Comparison of ENCODE assay signal across 24 mouse cellular contexts in the genomic region with DNA sequence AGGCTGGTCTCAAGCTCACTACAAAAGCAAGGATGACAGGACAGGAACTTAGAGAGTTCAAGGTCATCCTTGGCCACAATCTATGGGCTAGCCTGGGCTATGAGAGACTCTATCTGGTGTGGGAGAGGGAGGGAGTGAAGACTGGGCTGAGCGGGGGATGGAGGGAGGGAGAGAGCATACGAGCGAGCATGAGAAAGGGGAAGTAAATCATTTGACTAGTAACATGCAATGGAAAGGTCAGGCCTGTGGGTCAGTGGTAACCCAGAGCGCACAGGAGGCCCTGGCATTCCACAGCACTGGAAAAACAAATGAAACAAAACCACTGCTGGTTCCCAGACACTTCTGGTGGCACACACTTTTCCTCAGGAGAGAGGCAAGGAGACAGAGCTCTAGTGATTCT. TPM values are rescaled to one million over a fixed set of nuclear protein-coding genes. Genes with fewer than 3 reads are reported as not detected.
DNase-seq lines count a peak whose midpoint lies in the region; ATAC-seq and TF ChIP-seq lines count a peak whose summit lies in the region.
"Had no signal": no experiment of that assay in that cellular context is flagged by ENCODE, and none has a peak within 500 bp of the region (broad histone marks: within the 10 kb centered on the region; RNA-seq: fewer than 3 reads in every experiment).

No protein-coding gene starts in this region.

- peaks cover 65% of the 10 kb centered on the region for H3K36me3 ChIP-seq in G1E (replicated peaks)
- H3K36me3 ChIP-seq: embryonic facial prominence, embryonic 15.5 days had no signal

- H3K4me1 ChIP-seq in G1E (ENCODE audit: insufficient read depth, low read depth, low read length) = peaks cover 10% of the 10 kb centered on the region
- H3K4me1 ChIP-seq: embryonic facial prominence, embryonic 15.5 days; heart, embryonic 13.5 days had no signal

- no peaks in the 10 kb centered on the region for H3K27me3 ChIP-seq in G1E (ENCODE audit: insufficient read depth, low read length)
- H3K27me3 ChIP-seq: embryonic facial prominence, embryonic 15.5 days; heart, embryonic 13.5 days had no signal

- H3K4me3 ChIP-seq in G1E (ENCODE audit: low read depth, low read length) = no peak overlapping the region
- H3K4me3 ChIP-seq: embryonic facial prominence, embryonic 15.5 days; heart, embryonic 13.5 days had no signal

- no peaks in the 10 kb centered on the region for H3K9me3 ChIP-seq in G1E (replicated peaks)
- H3K9me3 ChIP-seq: embryonic facial prominence, embryonic 15.5 days; heart, embryonic 13.5 days had no signal

- peak; percentile 30 for DNase-seq in lung, postnatal 36 days
- no peak for DNase-seq in lung, postnatal 10 days
- DNase-seq in G1E (ENCODE audit: low spot score) = peak; percentile 21
- DNase-seq in embryo, embryonic 11 days = peak; percentile 36
- peak; percentile 50 for DNase-seq in mesoderm, embryonic 11.5 days (ENCODE audit: low read depth, low spot score)
- DNase-seq in cerebellum, adult 8-10 months = no peak
- DNase-seq in retina, postnatal 1 day = no peak
- DNase-seq in urinary bladder, postnatal 36 days (ENCODE audit: low spot score in 2 of 2) = no peak
- DNase-seq: cerebellum, adult 2 months; heart, postnatal 4 days; kidney, adult 11 months; kidney, postnatal 14 days; left cerebral cortex, postnatal 4 days; liver; right cerebral cortex, adult 18-20 months; thymus, postnatal 36 days had no signal

- ATAC-seq in G1E (ENCODE audit: extremely low read depth, insufficient number of reproducible peaks, low FRiP score, poor library complexity, severe bottlenecking) = peak; percentile 57

- no peak for TF ChIP-seq CTCF in G1E (IDR thresholded peaks at IDR 0.05; ENCODE audit: low read depth, low read length)

RNA-seq across cellular contexts. Expression of a gene that starts 37.0 kb away (rescaled TPM):
- total RNA-seq in G1E (2014; fragmentation: Nextera tagmentation) = not detected in 2 replicates
- total RNA-seq in G1E (2017) = 0.05 TPM in 1 of 2 replicates, not detected in the other
- polyA plus RNA-seq in G1E (2012) = not detected in 2 replicates
- total RNA-seq: adrenal gland, postnatal 4 days; ES-E14; gastrocnemius, adult 18-20 months; heart, postnatal 4 days; left cerebral cortex, postnatal 4 days; midbrain, postnatal 0 days had no signal
- polyA plus RNA-seq: embryonic facial prominence, embryonic 15.5 days; gonadal fat pad, adult 2 months; heart, embryonic 13.5 days; neural tube, embryonic 11.5 days had no signal

Comparison
In these comparisons a context has a peak if more than half of its experiments do, and no peak if none do; other contexts are left out.
1. DNase-seq: peak in lung, postnatal 36 days (single experiment), G1E (single experiment), embryo, embryonic 11 days (single experiment) and mesoderm, embryonic 11.5 days (single experiment); none in lung, postnatal 10 days (single experiment), cerebellum, adult 8-10 months (single experiment), retina, postnatal 1 day (single experiment) and urinary bladder, postnatal 36 days (0 of 2).